Mouse (Mus musculus): Measurements from ENCODE around the gene Mcf2l. TPM values are rescaled to one million over a fixed set of nuclear protein-coding genes. Genes with fewer than 3 reads are reported as not detected.
A peak's percentile ranks its signal among the peaks of the same experiment; 100 is the strongest.

Gene Mcf2l
- polyA plus RNA-seq, 1 experiment from 2014 or later, result 1.2 TPM

- Histone ChIP-seq H3K27ac (ENCODE audit: low read depth) (no peak overlapping the region), H3K4me2 (ENCODE audit: low read depth, low read length) (no peak overlapping the region), H3K4me1 (ENCODE audit: insufficient read depth) (no peaks in the 10 kb centered on the region), H3K9ac (replicated peaks) (no peak overlapping the region), H3K27me3 (ENCODE audit: insufficient read depth, low read length) (no peaks in the 10 kb centered on the region), H3K36me3 (replicated peaks; ENCODE audit: insufficient read depth, low read length) (no peaks in the 10 kb centered on the region), H3K9me3 (ENCODE audit: low read length) (no peaks in the 10 kb centered on the region), H3K4me3 (ENCODE audit: low read depth, low read length) (no peak overlapping the region)
- TF ChIP-seq CTCF (IDR thresholded peaks at IDR 0.05; ENCODE audit: low read depth) (no peak), EP300 (IDR thresholded peaks at IDR 0.05; ENCODE audit: low read depth) (no peak)
- no peak for DNase-seq
- 71% methylated on average over 8 of the region's 8 CpGs for WGBS (ENCODE audit: insufficient replicate concordance)
- peak; percentile 66; the same call in 1 of the 2 replicates for ATAC-seq
These were observed 124.7 kb downstream of the Mcf2l start for GRCm38 (mm10) chr8:12998331-12998730.

GRCm38 (mm10) chr8:12999793-13000192, 126.2 kb downstream of the Mcf2l start:
- Histone ChIP-seq H3K27ac (ENCODE audit: low read depth) (no peak overlapping the region), H3K27me3 (ENCODE audit: insufficient read depth, low read length) (no peaks in the 10 kb centered on the region), H3K9me3 (ENCODE audit: low read length) (no peaks in the 10 kb centered on the region), H3K36me3 (replicated peaks; ENCODE audit: insufficient read depth, low read length) (no peaks in the 10 kb centered on the region), H3K4me3 (ENCODE audit: low read depth, low read length) (no peak overlapping the region), H3K4me1 (ENCODE audit: insufficient read depth) (no peaks in the 10 kb centered on the region), H3K4me2 (ENCODE audit: low read depth, low read length) (no peak overlapping the region), H3K9ac (replicated peaks) (no peak overlapping the region)
- DNase-seq, result no peak
- no peak for ATAC-seq
- 58% methylated on average over 9 of the region's 9 CpGs for WGBS (ENCODE audit: insufficient replicate concordance)
- TF ChIP-seq EP300 (IDR thresholded peaks at IDR 0.05; ENCODE audit: low read depth) (no peak), CTCF (IDR thresholded peaks at IDR 0.05; ENCODE audit: low read depth) (no peak)

- Histone ChIP-seq H3K27ac (ENCODE audit: low read depth) (no peak overlapping the region), H3K27me3 (ENCODE audit: insufficient read depth, low read length) (no peaks in the 10 kb centered on the region), H3K4me2 (ENCODE audit: low read depth, low read length) (no peak overlapping the region), H3K4me3 (ENCODE audit: low read depth, low read length) (no peak overlapping the region), H3K4me1 (ENCODE audit: insufficient read depth) (no peaks in the 10 kb centered on the region), H3K9ac (replicated peaks) (no peak overlapping the region), H3K9me3 (ENCODE audit: low read length) (no peaks in the 10 kb centered on the region), H3K36me3 (replicated peaks; ENCODE audit: insufficient read depth, low read length) (no peaks in the 10 kb centered on the region)
- no peak for DNase-seq
- WGBS (ENCODE audit: insufficient replicate concordance), result 64% methylated on average over 4 of the region's 4 CpGs
- TF ChIP-seq CTCF (IDR thresholded peaks at IDR 0.05; ENCODE audit: low read depth) (no peak), EP300 (IDR thresholded peaks at IDR 0.05; ENCODE audit: low read depth) (no peak)
- ATAC-seq, result no peak
These were observed 133.9 kb downstream of the Mcf2l start for GRCm38 (mm10) chr8:13007458-13007857.

GRCm38 (mm10) chr8:13010313-13010712, 136.7 kb downstream of the Mcf2l start:
- WGBS (ENCODE audit: insufficient replicate concordance), result 42% methylated on average over 4 of the region's 4 CpGs

GRCm38 (mm10) chr8:13019560-13019959, 146.0 kb downstream of the Mcf2l start:
- TF ChIP-seq CTCF (IDR thresholded peaks at IDR 0.05; ENCODE audit: low read depth), result no peak
- no peak for TF ChIP-seq EP300 (IDR thresholded peaks at IDR 0.05; ENCODE audit: low read depth)
- no peak overlapping the region for H3K27ac ChIP-seq (ENCODE audit: low read depth)
- H3K27me3 ChIP-seq (ENCODE audit: insufficient read depth, low read length), result no peaks in the 10 kb centered on the region
- no peak for DNase-seq
- ATAC-seq, result no peak
- H3K36me3 ChIP-seq (replicated peaks; ENCODE audit: insufficient read depth, low read length), result no peaks in the 10 kb centered on the region
- H3K4me1 ChIP-seq (ENCODE audit: insufficient read depth), result no peaks in the 10 kb centered on the region
- H3K9me3 ChIP-seq (ENCODE audit: low read length), result no peaks in the 10 kb centered on the region
- 52% methylated on average over 4 of the region's 4 CpGs for WGBS (ENCODE audit: insufficient replicate concordance)
- H3K4me2 ChIP-seq (ENCODE audit: low read depth, low read length), result no peak overlapping the region
- no peak overlapping the region for H3K9ac ChIP-seq (replicated peaks)
- H3K4me3 ChIP-seq (ENCODE audit: low read depth, low read length), result no peak overlapping the region

More at GRCm38 (mm10) chr8:13010313-13010712, 136.7 kb downstream of the Mcf2l start:
- H3K36me3 ChIP-seq (replicated peaks; ENCODE audit: insufficient read depth, low read length), result no peaks in the 10 kb centered on the region
- H3K4me1 ChIP-seq (ENCODE audit: insufficient read depth), result no peaks in the 10 kb centered on the region
- no peak overlapping the region for H3K27ac ChIP-seq (ENCODE audit: low read depth)
- no peak overlapping the region for H3K4me3 ChIP-seq (ENCODE audit: low read depth, low read length)
- no peaks in the 10 kb centered on the region for H3K27me3 ChIP-seq (ENCODE audit: insufficient read depth, low read length)
- H3K4me2 ChIP-seq (ENCODE audit: low read depth, low read length), result no peak overlapping the region
- no peak overlapping the region for H3K9ac ChIP-seq (replicated peaks)
- TF ChIP-seq EP300 (IDR thresholded peaks at IDR 0.05; ENCODE audit: low read depth), result no peak
- peak; percentile 73 for TF ChIP-seq CTCF (IDR thresholded peaks at IDR 0.05; ENCODE audit: low read depth)
- no peaks in the 10 kb centered on the region for H3K9me3 ChIP-seq (ENCODE audit: low read length)
- ATAC-seq (peak; percentile 82), DNase-seq (peak; percentile 46)

DNA sequence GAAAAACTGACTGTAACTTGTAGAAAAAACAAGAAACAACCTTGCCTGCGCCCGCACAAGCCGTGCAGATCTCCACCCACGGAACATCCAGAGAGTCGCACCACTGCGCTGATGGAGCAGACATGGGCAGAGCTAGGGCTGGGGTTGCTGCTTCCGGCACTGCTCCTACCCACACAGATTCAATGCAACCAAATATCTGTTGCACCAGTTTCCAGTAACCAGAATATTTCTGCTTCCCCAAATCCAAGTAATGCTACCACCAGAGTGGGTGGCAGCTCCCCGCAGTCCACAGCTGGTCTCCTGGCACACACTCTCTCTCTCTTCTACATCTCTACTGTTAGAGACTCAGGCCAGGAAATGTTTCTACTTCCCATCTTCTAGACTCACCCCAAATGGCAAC, 148.2 kb downstream of the Mcf2l start:
- Histone ChIP-seq H3K36me3 (replicated peaks; ENCODE audit: insufficient read depth, low read length) (no peaks in the 10 kb centered on the region), H3K9me3 (ENCODE audit: low read length) (no peaks in the 10 kb centered on the region), H3K27me3 (ENCODE audit: insufficient read depth, low read length) (no peaks in the 10 kb centered on the region), H3K27ac (ENCODE audit: low read depth) (no peak overlapping the region), H3K4me1 (ENCODE audit: insufficient read depth) (peaks cover 15% of the 10 kb centered on the region), H3K9ac (replicated peaks) (no peak overlapping the region), H3K4me3 (ENCODE audit: low read depth, low read length) (no peak overlapping the region), H3K4me2 (ENCODE audit: low read depth, low read length) (no peak overlapping the region)
- WGBS (ENCODE audit: insufficient replicate concordance), result 75% methylated on average over 8 of the region's 8 CpGs
- no peak for DNase-seq
- no peak for ATAC-seq
- TF ChIP-seq EP300 (IDR thresholded peaks at IDR 0.05; ENCODE audit: low read depth), result no peak
- TF ChIP-seq CTCF (IDR thresholded peaks at IDR 0.05; ENCODE audit: low read depth), result no peak
